Mouse (Mus musculus) CH12.LX (cell line): Measurements from ENCODE around the gene Pdcd2. TPM values are rescaled to one million over a fixed set of nuclear protein-coding genes. Genes with fewer than 3 reads are reported as not detected.

ENCODE experiments used
- DNase-seq: peaks from one replicate; pipeline ENCODE4 v3.0.0-alpha.2; 2013; ENCODE audit errors: extremely low read depth
- H3K27ac ChIP-seq: 2 replicates; pipeline ENCODE4 v1.5.1; 2012; ENCODE audit warnings: low read depth, mild to moderate bottlenecking, control low read depth, moderate library complexity; ENCODE audit not compliant: insufficient read depth
- H3K27me3 ChIP-seq: replicated peaks from 2 replicates; pipeline ENCODE3; 2012; ENCODE audit warnings: inconsistent platforms
- H3K36me3 ChIP-seq, 2 experiments: replicated peaks in 1 of 2; 2 replicates each; pipeline versions ENCODE3 to v1.6.1; 2012; ENCODE audit warnings: inconsistent platforms in 1 of 2, low read length in 1 of 2, mild to moderate bottlenecking in 1 of 2, mixed read lengths in 1 of 2, moderate library complexity in 1 of 2; ENCODE audit not compliant: control insufficient read depth in 1 of 2, insufficient read depth in 1 of 2
- H3K4me1 ChIP-seq, 2 experiments: 2 replicates each; pipeline ENCODE4 v1.6.1; 2012; ENCODE audit warnings: inconsistent platforms in 1 of 2, moderate library complexity in 1 of 2; ENCODE audit not compliant: insufficient read depth in 2 of 2, control insufficient read depth in 1 of 2
- H3K4me2 ChIP-seq: 2 replicates; pipeline ENCODE4 v1.6.1; 2012; ENCODE audit warnings: low read depth, mild to moderate bottlenecking, control low read depth; ENCODE audit not compliant: poor library complexity, insufficient read depth, severe bottlenecking
- H3K4me3 ChIP-seq, 3 experiments: fragments of 150-350 bp in 1 of 3; sonication (generic) in 1 of 3; replicated peaks in 1 of 3; 2 replicates each; pipeline versions ENCODE3 to v1.5.1; 2011 to 2012; ENCODE audit warnings: low read depth in 2 of 3, low read length in 2 of 3, mild to moderate bottlenecking in 2 of 3, moderate library complexity in 2 of 3, control low read depth in 1 of 3, improper control_type of control experiment in 1 of 3, inconsistent platforms in 1 of 3, mixed read lengths in 1 of 3; ENCODE audit not compliant: poor library complexity in 1 of 3
- H3K79me2 ChIP-seq: replicated peaks from 2 replicates; pipeline ENCODE4 v1.6.1; 2012; ENCODE audit warnings: mild to moderate bottlenecking, moderate library complexity; ENCODE audit not compliant: control insufficient read depth, poor library complexity, insufficient read depth, severe bottlenecking; ENCODE audit errors: extremely low read depth
- H3K9ac ChIP-seq: 2 replicates; pipeline ENCODE4 v1.6.1; 2012; ENCODE audit warnings: low read depth, mild to moderate bottlenecking, control low read depth, moderate library complexity; ENCODE audit not compliant: insufficient read depth
- H3K9me3 ChIP-seq: replicated peaks from 2 replicates; pipeline ENCODE3; 2012; ENCODE audit warnings: low read length, inconsistent platforms, mixed read lengths
- BHLHE40 ChIP-seq: IDR thresholded peaks from 2 replicates; pipeline ENCODE4 v1.6.1; 2011; ENCODE audit warnings: mild to moderate bottlenecking, low read depth, low read length, improper control_type of control experiment
- CHD1 ChIP-seq: IDR thresholded peaks from 2 replicates; pipeline ENCODE4 v1.6.1; 2012; ENCODE audit warnings: low read depth, low read length, improper control_type of control experiment, inconsistent platforms
- CHD2 ChIP-seq: IDR thresholded peaks from 2 replicates; pipeline ENCODE4 v1.6.1; 2011; ENCODE audit warnings: low read length, improper control_type of control experiment
- CTCF ChIP-seq, 2 experiments: IDR thresholded peaks in 1 of 2; conservative IDR thresholded peaks in 1 of 2; 2 replicates each; pipeline ENCODE4 v1.5.1; 2011 to 2012; ENCODE audit warnings: low read depth in 2 of 2, low read length in 2 of 2, improper control_type of control experiment in 1 of 2, inconsistent platforms in 1 of 2, mild to moderate bottlenecking in 1 of 2, moderate library complexity in 1 of 2
- ELF1 ChIP-seq: IDR thresholded peaks from 2 replicates; pipeline ENCODE4 v1.6.1; 2014; ENCODE audit warnings: low read depth, mild to moderate bottlenecking, inconsistent platforms, low read length, improper control_type of control experiment
- ETS1 ChIP-seq: conservative IDR thresholded peaks from 2 replicates; pipeline ENCODE4 v1.6.1; 2012; ENCODE audit warnings: low read depth, mild to moderate bottlenecking, inconsistent platforms, low read length, improper control_type of control experiment, moderate library complexity
- GABPA ChIP-seq: IDR thresholded peaks from 2 replicates; pipeline ENCODE4 v1.6.1; 2012; ENCODE audit warnings: low read depth, low read length, improper control_type of control experiment, inconsistent platforms; ENCODE audit not compliant: insufficient replicate concordance
- IRF4 ChIP-seq: IDR thresholded peaks from 2 replicates; pipeline ENCODE4 v1.6.1; 2014; ENCODE audit warnings: low read depth, mild to moderate bottlenecking, inconsistent platforms, low read length, improper control_type of control experiment
- JUN ChIP-seq: IDR thresholded peaks from 2 replicates; pipeline ENCODE4 v1.6.1; 2011; ENCODE audit warnings: low read depth, mild to moderate bottlenecking, low read length, improper control_type of control experiment, moderate library complexity; ENCODE audit not compliant: insufficient read depth
- JUND ChIP-seq: conservative IDR thresholded peaks from 2 replicates; pipeline ENCODE4 v1.6.1; 2011; ENCODE audit warnings: low read depth, low read length, improper control_type of control experiment
- KAT2A ChIP-seq: IDR thresholded peaks from 2 replicates; pipeline ENCODE4 v1.6.1; 2012; ENCODE audit warnings: low read length, improper control_type of control experiment, inconsistent platforms; ENCODE audit not compliant: insufficient replicate concordance
- MAFK ChIP-seq: IDR thresholded peaks from 2 replicates; pipeline ENCODE4 v1.6.1; 2011; ENCODE audit warnings: low read length, improper control_type of control experiment; ENCODE audit not compliant: insufficient replicate concordance
- MAX ChIP-seq: IDR thresholded peaks from 2 replicates; pipeline ENCODE4 v1.6.1; 2011; ENCODE audit warnings: low read length, improper control_type of control experiment
- MAZ ChIP-seq: IDR thresholded peaks from 2 replicates; pipeline ENCODE4 v1.6.1; 2012; ENCODE audit warnings: low read depth, mild to moderate bottlenecking, inconsistent platforms, low read length, improper control_type of control experiment, moderate library complexity
- MXI1 ChIP-seq: IDR thresholded peaks from 2 replicates; pipeline ENCODE4 v1.6.1; 2011; ENCODE audit warnings: mild to moderate bottlenecking, low read depth, low read length, improper control_type of control experiment
- MYC ChIP-seq: IDR thresholded peaks from 2 replicates; pipeline ENCODE4 v1.6.1; 2011; ENCODE audit warnings: low read depth, mild to moderate bottlenecking, improper control_type of control experiment, low read length
- NELFE ChIP-seq: IDR thresholded peaks from 2 replicates; pipeline ENCODE4 v1.6.1; 2011; ENCODE audit warnings: low read depth, low read length, improper control_type of control experiment
- NRF1 ChIP-seq: IDR thresholded peaks from 2 replicates; pipeline ENCODE4 v1.6.1; 2014; ENCODE audit warnings: low read depth, mild to moderate bottlenecking, inconsistent platforms, low read length, improper control_type of control experiment, moderate library complexity
- PAX5 ChIP-seq: IDR thresholded peaks from 2 replicates; pipeline ENCODE4 v1.6.1; 2012; ENCODE audit warnings: low read length, inconsistent platforms, mixed read lengths
- POLR2A ChIP-seq: IDR thresholded peaks from 2 replicates; pipeline ENCODE4 v1.6.1; 2011; ENCODE audit warnings: low read depth, mild to moderate bottlenecking, improper control_type of control experiment, low read length
- POLR2AphosphoS2 ChIP-seq: IDR thresholded peaks from 2 replicates; pipeline ENCODE4 v1.6.1; 2011; ENCODE audit warnings: low read depth, low read length, improper control_type of control experiment
- RAD21 ChIP-seq: IDR thresholded peaks from 2 replicates; pipeline ENCODE4 v1.6.1; 2011; ENCODE audit warnings: low read depth, mild to moderate bottlenecking, low read length, improper control_type of control experiment, moderate library complexity
- SIN3A ChIP-seq: IDR thresholded peaks from 2 replicates; pipeline ENCODE4 v1.6.1; 2012; ENCODE audit warnings: low read length, improper control_type of control experiment, inconsistent platforms
- SMC3 ChIP-seq: IDR thresholded peaks from 2 replicates; pipeline ENCODE4 v1.6.1; 2011; ENCODE audit warnings: low read depth, low read length, improper control_type of control experiment
- TCF12 ChIP-seq: IDR thresholded peaks from 2 replicates; pipeline ENCODE4 v1.6.1; 2014; ENCODE audit warnings: low read depth, mild to moderate bottlenecking, inconsistent platforms, low read length, improper control_type of control experiment
- UBTF ChIP-seq: IDR thresholded peaks from 2 replicates; pipeline ENCODE4 v1.6.1; 2012; ENCODE audit warnings: low read depth, mild to moderate bottlenecking, inconsistent platforms, low read length, improper control_type of control experiment, moderate library complexity
- USF1 ChIP-seq: IDR thresholded peaks from 2 replicates; pipeline ENCODE4 v1.6.1; 2014; ENCODE audit warnings: low read depth, mild to moderate bottlenecking, inconsistent platforms, low read length, improper control_type of control experiment
- ZC3H11A ChIP-seq: IDR thresholded peaks from 2 replicates; pipeline ENCODE4 v1.6.1; 2012; ENCODE audit warnings: low read depth, mild to moderate bottlenecking, inconsistent platforms, low read length, improper control_type of control experiment
- ZKSCAN1 ChIP-seq: IDR thresholded peaks from 2 replicates; pipeline ENCODE4 v1.6.1; 2012; ENCODE audit warnings: low read depth, inconsistent platforms, low read length, improper control_type of control experiment, borderline replicate concordance
- ZMIZ1 ChIP-seq: IDR thresholded peaks from 2 replicates; pipeline ENCODE4 v1.6.1; 2012; ENCODE audit warnings: low read depth, mild to moderate bottlenecking, inconsistent platforms, low read length, improper control_type of control experiment
- ZNF384 ChIP-seq: IDR thresholded peaks from 2 replicates; pipeline ENCODE4 v1.6.1; 2012; ENCODE audit warnings: low read depth, low read length, improper control_type of control experiment, inconsistent platforms
- dilution Hi-C: fragments of 300-500 bp; cut with MboI; formaldehyde crosslinking; loops from 2 replicates; pipeline ENCODE4 v1.14.3; 2020; ENCODE audit warnings: low sequenced_read_pairs; ENCODE audit not compliant: extremely low pct_unique_long_range_greater_than_20kb, extremely low pct_ligation_motif_present
- in situ Hi-C: fragments of 300-500 bp; cut with MboI; formaldehyde crosslinking; loops from 3 replicates; pipeline ENCODE4 v1.14.3; 2019; ENCODE audit warnings: low sequenced_read_pairs, low pct_ligation_motif_present, low pct_unique_long_range_greater_than_20kb, mixed read lengths
- polyA plus RNA-seq: library from polyadenylated mRNA; unstranded; fragments of >175 nt; gene quantifications from 2 replicates; pipeline ENCODE4 v1.2.1, GENCODE M21; 2012; ENCODE audit warnings: low read depth; ENCODE audit not compliant: insufficient read length
- total RNA-seq, 2 experiments: library from RNA; depleted of rRNA; stranded (reverse); fragments of 300-350 nt in 1 of 2; fragments of >200 nt in 1 of 2; gene quantifications; 2 replicates each; pipeline ENCODE4 v1.2.3; 2012 to 2014

Gene Pdcd2
- total and polyA plus RNA-seq, 3 experiments: 78.2 to 106 (median 98.6) TPM

- Histone ChIP-seq H3K27me3 (no peaks in the 10 kb centered on the region), H3K36me3 (peaks cover 16 to 48% of the 10 kb centered on the region in 2 experiments), H3K9ac (peak overlapping the region; percentile 67), H3K4me1 (peaks cover 4 to 31% of the 10 kb centered on the region in 2 experiments; a peak in 3 of 4 replicates), H3K79me2 (peaks cover 59% of the 10 kb centered on the region), H3K4me2 (peak overlapping the region; percentile 97), H3K27ac (peak overlapping the region; percentile 42; the same call in 1 of the 2 replicates), H3K9me3 (no peaks in the 10 kb centered on the region), H3K4me3 (peak overlapping the region; percentile 65 to 98 (median 84))
- in situ Hi-C loops: no loop called here
- no peak for DNase-seq
- no peak for TF ChIP-seq MXI1
- no peak for TF ChIP-seq KAT2A
- dilution Hi-C loops: no loop called here
Measured at GRCm38 (mm10) chr17:15498753-15499113, 28.4 kb downstream of the Pdcd2 start.

- peak; percentile 92 for DNase-seq
- no peaks in the 10 kb centered on the region for H3K27me3 ChIP-seq
- peak overlapping the region; percentile 72 for H3K27ac ChIP-seq
- H3K36me3 ChIP-seq: peaks cover 21 to 50% of the 10 kb centered on the region in 2 experiments
- H3K79me2 ChIP-seq: peaks cover 63% of the 10 kb centered on the region
- in situ Hi-C loops: no loop called here
- peak overlapping the region; percentile 84 to 98 (median 94) for H3K4me3 ChIP-seq
- H3K4me2 ChIP-seq: peak overlapping the region; percentile 97
- H3K9ac ChIP-seq: peak overlapping the region; percentile 67
- H3K4me1 ChIP-seq: peaks cover 4 to 31% of the 10 kb centered on the region in 2 experiments; a peak in 3 of 4 replicates
- dilution Hi-C loops: no loop called here
- H3K9me3 ChIP-seq: no peaks in the 10 kb centered on the region
- TF ChIP-seq SMC3 (no peak), ZC3H11A (no peak), POLR2A (peak; percentile 86), CTCF (conservative IDR thresholded peaks at IDR 0.05 in 1 of 2, IDR thresholded peaks at IDR 0.05 in 1 of 2; ENCODE audit: low read depth in 2 of 2, low read length in 2 of 2) (no peak), ZKSCAN1 (no peak), CHD2 (no peak), IRF4 (no peak; the same call in 1 of the 2 replicates), ZNF384 (no peak), MXI1 (peak; percentile 91), JUN (no peak), ZMIZ1 (peak; percentile 72), JUND (no peak), SIN3A (peak; percentile 98), RAD21 (no peak), ETS1 (no peak), MAZ (no peak), USF1 (no peak), PAX5 (no peak), TCF12 (peak; percentile 90), CHD1 (no peak), MAX (peak; percentile 52; the same call in 1 of the 2 replicates), NRF1 (peak; percentile 76), UBTF (no peak), BHLHE40 (no peak), POLR2AphosphoS2 (peak; percentile 76; the same call in 1 of the 2 replicates), ELF1 (peak; percentile 95), GABPA (peak; percentile 65; the same call in 1 of the 2 replicates), MAFK (no peak), NELFE (peak; percentile 87), KAT2A (peak; percentile 71; the same call in 1 of the 2 replicates), MYC (peak; percentile 62)
Measured at GRCm38 (mm10) chr17:15497882-15498752, 29.0 kb downstream of the Pdcd2 start.
